Mouse (Mus musculus) cerebral cortex, adult 2 months (tissue): ENCODE measurements around the gene Senp1.

Experiments
- WGBS: fragments of 180-500 bp; shearing (Covaris S2); methylation state at CpG from one replicate; pipeline ENCODE4 v1.1.7; 2018; 5-methylcytosine and 5-hydroxymethylcytosine counted together

Senp1 gene

DNA sequence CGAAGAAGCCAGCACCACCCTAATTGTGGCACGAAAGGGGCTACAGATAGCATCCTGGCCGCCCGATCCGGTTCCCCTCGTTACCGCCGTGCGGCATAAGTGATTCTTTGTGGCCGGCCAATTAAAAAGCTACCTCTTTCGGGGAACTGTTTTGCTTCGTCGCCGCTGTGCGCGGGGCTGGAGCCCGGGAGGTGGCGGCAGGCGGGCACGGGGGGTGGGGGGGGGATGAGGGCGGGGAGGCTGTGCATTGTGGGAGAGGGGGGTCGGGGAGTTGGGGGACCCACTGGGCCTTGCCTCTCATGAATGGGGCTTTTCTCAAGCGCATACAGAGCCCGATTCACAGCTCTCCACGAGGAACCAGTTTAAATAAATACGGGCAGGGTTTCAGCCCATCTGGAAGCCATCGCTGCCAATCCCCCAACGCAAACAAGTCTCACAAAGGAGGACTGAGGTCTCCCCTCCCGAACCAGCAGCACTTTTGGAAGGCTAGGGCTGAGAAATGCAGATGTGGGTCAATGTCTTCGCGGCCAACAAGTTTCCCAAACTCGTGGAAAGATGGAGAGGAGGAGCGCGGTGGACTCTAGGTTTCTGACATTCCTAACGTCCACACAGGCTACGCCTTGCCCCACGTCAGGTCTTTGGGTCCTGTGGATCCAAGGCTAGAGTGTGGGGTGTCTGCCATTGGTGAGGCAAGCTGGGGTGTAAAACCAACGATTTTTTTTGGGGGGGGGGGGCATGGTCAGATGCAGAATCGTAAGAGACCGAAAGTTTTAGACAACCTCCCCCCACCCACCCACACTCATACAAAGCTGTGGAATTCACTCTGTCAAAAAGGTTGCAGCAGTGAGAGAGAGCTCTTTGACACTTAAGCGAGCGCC is 91.2 kb downstream of the Senp1 start:
- 2% methylated on average over 42 of the region's 42 CpGs for WGBS

DNA sequence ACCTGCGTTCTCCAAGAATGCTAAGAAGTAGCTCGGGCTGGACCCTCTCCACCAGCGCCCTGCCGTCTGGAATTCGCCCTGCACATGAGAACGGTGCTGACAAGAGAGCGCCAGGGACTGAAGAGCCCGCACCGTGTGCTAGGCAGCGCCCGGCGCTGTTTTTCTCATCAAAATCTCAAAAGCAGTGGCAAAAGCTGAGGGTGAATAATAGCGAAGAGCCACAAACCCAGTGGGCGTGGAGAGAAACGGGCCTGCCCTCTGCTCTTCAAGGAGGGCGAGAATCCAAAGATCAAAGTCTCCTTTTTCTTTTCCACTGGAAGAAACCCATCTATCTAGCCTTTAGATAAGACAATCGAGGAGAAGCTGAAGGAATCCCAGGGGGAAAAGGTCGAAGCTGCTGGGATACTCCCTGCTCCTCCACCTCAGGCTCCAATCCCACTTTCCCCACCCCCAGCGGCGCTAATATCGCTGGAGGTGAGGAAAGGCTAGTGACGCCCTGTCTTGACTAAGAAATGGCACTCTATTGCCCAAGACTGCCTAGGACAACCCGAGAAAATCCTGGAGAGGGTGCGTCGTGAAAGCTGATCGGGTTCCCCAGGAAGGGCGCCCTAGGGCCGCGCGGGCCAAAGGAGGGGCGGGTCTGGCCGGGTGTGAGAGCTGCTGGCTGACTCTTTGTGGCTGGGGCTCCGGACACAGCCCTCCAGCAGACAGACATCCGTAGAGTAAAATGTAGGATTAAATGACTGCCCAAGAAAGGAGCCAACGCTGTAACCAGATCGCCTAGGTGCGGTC is 92.0 kb downstream of the Senp1 start:
- 5% methylated on average over 37 of the region's 37 CpGs for WGBS

DNA sequence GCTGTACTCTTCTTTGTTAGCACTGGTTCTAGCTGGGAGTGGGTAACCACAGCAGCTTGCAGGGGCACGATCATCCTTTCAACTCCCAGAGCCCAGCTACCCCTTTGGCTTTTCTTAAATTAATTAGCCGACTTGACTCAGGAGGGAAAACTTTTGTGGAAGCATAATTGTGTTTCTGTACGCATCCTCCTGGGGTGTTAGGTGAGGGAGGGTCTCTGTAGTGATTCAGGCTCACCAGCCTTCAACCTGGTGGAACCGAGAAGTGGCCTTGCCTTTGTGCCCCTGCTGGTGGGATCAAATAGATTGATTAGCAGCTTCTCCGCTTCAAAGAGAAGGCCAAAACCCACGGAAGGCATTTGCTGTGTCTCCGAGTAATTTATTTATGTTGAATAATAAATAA is 93.6 kb downstream of the Senp1 start:
- 43% methylated on average over 7 of the region's 7 CpGs for WGBS

DNA sequence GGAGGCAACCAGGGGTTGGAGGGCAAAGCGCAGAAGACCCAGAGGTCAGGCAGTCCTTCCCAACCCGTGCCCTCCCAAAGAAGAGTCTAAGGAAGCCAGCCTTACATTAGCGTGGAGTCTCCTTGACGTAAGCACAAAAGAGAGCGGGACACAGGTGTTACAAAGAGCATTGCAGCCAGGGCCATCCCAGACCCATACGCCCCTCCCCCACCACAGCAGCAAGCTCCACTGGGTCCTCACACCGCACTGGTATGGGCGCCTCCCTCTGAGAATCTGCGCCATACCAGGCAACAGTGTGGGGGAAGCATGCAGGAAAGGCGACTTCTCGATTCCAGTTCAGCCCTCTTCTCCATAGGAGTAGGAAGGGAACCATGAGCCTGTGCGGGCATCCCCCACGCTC is 94.0 kb downstream of the Senp1 start:
- WGBS = 64% methylated on average over 13 of the region's 13 CpGs

DNA sequence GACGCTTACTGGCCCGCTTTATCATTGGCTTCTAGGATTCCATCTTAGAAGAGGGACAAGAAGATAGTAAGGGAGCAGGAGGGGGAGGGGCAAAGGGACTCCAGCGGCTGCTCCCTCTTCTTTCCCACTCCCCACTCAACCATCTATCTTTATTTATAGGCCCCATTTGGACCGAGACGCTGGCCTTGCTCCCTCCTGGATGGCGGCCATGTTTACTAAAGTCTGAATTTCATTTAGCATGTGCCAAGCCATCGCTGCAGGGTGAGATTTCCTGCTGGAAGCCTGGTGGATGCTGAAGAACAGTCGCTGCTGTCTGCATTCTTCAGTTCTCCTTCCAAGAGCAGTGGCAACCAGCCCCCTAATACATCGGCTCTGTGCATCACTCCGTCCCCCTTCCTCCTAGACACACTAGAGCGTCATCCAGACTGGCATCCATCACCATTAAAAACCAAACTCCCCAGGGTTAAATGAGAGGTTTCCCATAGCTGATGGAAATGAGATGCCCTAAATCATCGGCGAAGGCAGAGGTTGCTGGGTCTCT is 96.8 kb downstream of the Senp1 start:
- 29% methylated on average over 13 of the region's 13 CpGs for WGBS

DNA sequence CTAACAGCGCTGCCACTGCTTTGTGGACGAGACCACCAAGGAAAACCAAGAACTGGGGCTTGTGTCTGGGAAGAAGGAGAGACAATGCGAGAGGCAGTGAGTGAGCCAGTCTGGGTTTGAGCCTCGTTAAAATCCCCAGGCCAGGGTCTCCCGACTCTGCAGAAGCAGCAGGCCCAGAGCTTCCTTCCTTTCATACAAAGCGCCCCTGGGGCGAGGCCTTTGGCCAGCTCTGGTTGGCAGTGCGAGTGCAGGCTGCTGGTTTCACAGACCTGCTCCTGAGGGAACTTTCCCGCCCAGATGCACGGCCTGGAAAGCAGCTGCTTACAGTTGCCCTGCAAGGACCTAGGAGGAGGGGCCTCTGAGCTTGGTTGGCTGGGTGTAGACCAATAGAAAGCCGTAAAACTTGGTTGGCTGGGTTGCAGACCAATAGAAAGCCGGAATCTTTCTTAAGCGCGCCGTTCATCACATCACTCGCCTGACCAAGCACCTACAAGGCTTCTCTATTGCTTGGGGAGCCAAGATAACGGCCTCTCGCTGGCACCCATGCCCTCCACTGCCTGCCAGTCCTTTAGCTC is 100.7 kb downstream of the Senp1 start:
- 23% methylated on average over 18 of the region's 18 CpGs for WGBS

DNA sequence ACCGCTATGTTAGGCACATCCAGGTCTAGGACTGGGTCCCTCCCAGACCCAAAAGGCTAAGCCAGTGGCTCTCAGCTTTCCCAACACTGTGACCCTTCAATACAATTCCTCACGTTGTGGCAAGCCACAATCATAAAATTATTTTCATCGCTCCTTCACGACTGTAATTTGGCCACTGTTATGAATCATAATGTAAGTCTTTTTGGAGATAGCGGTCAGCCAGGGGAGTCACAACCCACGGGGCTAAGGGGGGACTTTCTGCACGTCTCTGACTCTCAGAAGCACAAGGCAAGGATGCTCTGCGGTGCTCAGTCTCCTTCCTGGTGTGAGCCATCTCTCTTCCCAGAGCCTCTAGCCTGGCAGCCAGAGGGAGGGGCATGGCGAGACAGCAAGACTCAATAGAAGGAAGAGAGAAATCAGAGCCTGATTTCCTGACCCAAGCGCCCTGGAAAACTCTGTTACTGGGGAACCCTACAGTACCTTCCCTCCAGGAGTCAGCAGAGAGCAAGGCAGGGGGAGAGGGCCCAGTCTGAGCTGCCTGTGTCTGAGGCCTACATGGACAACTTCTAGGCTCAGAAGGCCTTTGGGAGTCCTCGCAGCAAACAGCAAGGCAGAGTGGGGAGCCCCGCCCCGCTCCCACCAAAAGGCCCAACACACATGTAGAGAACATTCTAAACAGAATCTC is 101.4 kb downstream of the Senp1 start:
- WGBS = 67% methylated on average over 13 of the region's 13 CpGs

DNA sequence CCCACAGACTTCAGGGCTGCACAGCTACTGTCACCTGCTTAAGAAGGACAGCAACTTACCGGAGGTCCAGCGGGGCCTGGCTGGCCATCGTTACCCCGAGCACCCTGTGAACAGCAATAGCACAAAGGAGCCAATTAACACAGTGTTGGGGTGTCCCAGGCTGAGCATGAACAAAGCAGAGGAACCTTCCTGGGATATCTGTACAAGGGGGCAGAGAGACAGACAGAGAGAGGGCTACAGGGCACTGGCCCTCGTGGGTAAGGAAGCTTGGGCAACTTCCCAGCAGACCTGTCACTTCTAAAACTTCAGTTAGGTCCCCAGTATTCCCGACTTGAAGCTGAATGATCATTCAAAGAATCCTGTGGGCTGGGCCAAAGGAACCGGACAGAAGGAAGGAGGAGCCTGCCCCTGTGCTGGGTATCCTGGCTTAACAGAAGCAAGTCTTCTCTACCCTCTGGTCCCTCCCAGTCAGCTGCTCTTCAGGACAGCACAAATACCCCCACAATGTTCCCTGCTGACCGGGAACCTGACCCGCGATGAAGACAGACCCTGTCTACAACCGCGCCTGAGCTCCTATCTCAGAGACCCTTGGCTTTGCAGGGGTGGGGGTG is 102.2 kb downstream of the Senp1 start:
- 64% methylated on average over 12 of the region's 12 CpGs for WGBS

DNA sequence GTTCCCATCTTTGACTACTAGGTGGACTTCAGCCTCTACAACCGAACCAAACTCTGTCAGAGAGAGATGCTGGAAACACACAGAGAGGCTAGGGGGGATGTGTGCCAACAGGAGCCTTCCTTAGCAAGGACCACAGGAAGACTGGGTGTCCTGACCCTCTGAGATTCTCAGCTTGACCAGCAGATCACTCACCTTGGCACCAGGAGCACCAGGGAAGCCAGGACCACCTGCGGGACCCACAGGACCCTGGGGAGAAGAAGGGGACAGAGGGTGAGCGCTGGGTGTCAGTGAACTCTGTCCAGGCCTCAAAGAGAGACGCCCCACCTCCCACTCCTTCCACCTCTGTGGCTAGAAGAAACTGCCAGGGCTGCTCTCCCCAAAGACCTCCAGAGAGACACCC is 102.8 kb downstream of the Senp1 start:
- WGBS = 58% methylated on average over 4 of the region's 4 CpGs

DNA sequence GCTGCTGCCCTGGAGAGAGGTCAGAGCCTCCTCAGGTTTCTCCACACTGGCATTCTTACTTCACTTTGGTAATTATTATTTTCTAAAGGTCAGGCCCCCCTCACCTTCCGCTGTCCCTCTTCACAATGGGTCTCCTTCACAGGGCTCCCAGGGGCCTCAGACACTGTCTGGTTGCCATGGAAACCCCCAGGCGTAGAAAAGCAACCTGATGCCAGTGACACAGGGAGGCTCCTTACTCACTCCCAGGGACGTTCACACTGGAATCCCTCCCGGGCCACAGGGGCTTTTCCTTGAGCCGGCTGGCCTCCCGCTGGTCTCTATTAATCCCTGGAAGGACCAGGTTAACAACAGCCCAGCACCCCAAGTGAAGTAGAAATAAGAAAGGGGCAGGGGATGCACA is 103.4 kb downstream of the Senp1 start:
- 11% methylated on average over 6 of the region's 6 CpGs for WGBS

DNA sequence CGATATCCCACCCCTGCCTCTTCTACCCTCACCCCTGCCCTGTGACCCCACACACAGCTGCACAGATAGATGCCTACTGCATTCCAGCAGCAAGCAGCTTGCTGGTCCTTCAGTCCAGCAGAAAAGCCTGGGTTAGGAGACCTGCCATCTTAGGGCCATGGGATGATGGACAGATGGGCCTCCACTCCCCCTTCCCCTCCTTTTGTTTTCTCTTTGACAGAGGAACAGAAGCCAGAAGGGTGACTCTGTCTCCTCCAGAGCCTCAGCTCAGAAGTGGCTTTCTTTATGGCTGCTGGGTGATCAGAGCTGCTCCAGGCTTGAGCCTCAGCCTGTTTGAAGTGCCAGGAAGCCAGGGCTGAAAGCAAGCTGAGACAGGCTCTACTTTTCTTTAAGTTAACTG is 104.0 kb downstream of the Senp1 start:
- 85% methylated on average over 1 of the region's 1 CpGs for WGBS
